Mouse (Mus musculus): ENCODE data around the gene Trp73.
A peak's percentile ranks its signal among the peaks of the same experiment; 100 is the strongest.

The Trp73 gene

GRCm38 (mm10) chr4:154037123-154037522 lies 102.9 kb downstream of the Trp73 start:
- DNase-seq (ENCODE audit: low spot score in 2 of 2) = no peak

- no peak for DNase-seq (ENCODE audit: low spot score in 2 of 2)
These were observed 111.4 kb downstream of the Trp73 start for GRCm38 (mm10) chr4:154028646-154029045.

GRCm38 (mm10) chr4:154028066-154028465 lies 111.9 kb downstream of the Trp73 start:
- no peak for DNase-seq (ENCODE audit: low spot score in 2 of 2)

GRCm38 (mm10) chr4:154026441-154026761 lies 113.6 kb downstream of the Trp73 start:
- no peak for DNase-seq (ENCODE audit: low spot score in 2 of 2)

GRCm38 (mm10) chr4:154025641-154026440 lies 114.2 kb downstream of the Trp73 start, which contains the start of gene Smim1:
Gene Smim1, minus strand, starts transcription at chr4:154026230.
- peak; percentile 50 to 66 for DNase-seq (ENCODE audit: low spot score in 2 of 2)

GRCm38 (mm10) chr4:154024729-154025521 lies 115.1 kb downstream of the Trp73 start:
- no peak for DNase-seq (ENCODE audit: low spot score in 2 of 2)

- DNase-seq (ENCODE audit: low spot score in 2 of 2) = no peak
These were observed 116.0 kb downstream of the Trp73 start for GRCm38 (mm10) chr4:154023754-154024601.

GRCm38 (mm10) chr4:154022844-154023243 lies 117.2 kb downstream of the Trp73 start:
- DNase-seq (ENCODE audit: low spot score in 2 of 2) = no peak

- no peak for DNase-seq (ENCODE audit: low spot score in 2 of 2)
These were observed 117.6 kb downstream of the Trp73 start for GRCm38 (mm10) chr4:154022407-154022806.

GRCm38 (mm10) chr4:154021432-154021831 lies 118.6 kb downstream of the Trp73 start:
- DNase-seq (ENCODE audit: low spot score in 2 of 2) = no peak

- DNase-seq (ENCODE audit: low spot score in 2 of 2) = no peak
These were observed 120.4 kb downstream of the Trp73 start for GRCm38 (mm10) chr4:154019571-154019970.

GRCm38 (mm10) chr4:154015476-154015875 lies 124.5 kb downstream of the Trp73 start:
- DNase-seq (ENCODE audit: low spot score in 2 of 2) = no peak

- DNase-seq (ENCODE audit: low spot score in 2 of 2) = no peak
These were observed 127.7 kb downstream of the Trp73 start for GRCm38 (mm10) chr4:154012132-154012882.

GRCm38 (mm10) chr4:154011646-154012089 lies 128.3 kb downstream of the Trp73 start, which contains the start of gene Lrrc47:
Gene Lrrc47, plus strand, starts transcription at chr4:154011731.
- peak; percentile 61 to 77 for DNase-seq (ENCODE audit: low spot score in 2 of 2)

- no peak for DNase-seq (ENCODE audit: low spot score in 2 of 2)
These were observed 128.9 kb downstream of the Trp73 start for GRCm38 (mm10) chr4:154010907-154011645.

- no peak for DNase-seq (ENCODE audit: low spot score in 2 of 2)
These were observed 132.2 kb downstream of the Trp73 start for GRCm38 (mm10) chr4:154007759-154008158.

GRCm38 (mm10) chr4:154006264-154006663 lies 133.7 kb downstream of the Trp73 start:
- no peak for DNase-seq (ENCODE audit: low spot score in 2 of 2)
